Mouse (Mus musculus): ENCODE results near the gene S1pr2. TPM values are rescaled to one million over a fixed set of nuclear protein-coding genes. Genes with fewer than 3 reads are reported as not detected.

S1pr2 gene
- total RNA-seq, 2 experiments from 2014 or later: 8.9 to 11.1 TPM

Small RNAs within 50 kb of the gene (microRNA-seq; reads per million reads assigned to microRNA genes)
- 0 reads per million in 2 experiments for gene Mir7081

Other genes starting within 250 kb of the S1pr2 start
- under 1 TPM; 0.52 TPM for gene Olfm2, start 230.4 kb downstream of the S1pr2 start, total RNA-seq (2021)
- 10 to 100 TPM; 76.7 to 90.9 TPM for gene Col5a3, start 161.7 kb downstream of the S1pr2 start, total RNA-seq (2021)
- gene Rdh8, start 158.3 kb downstream of the S1pr2 start, total RNA-seq (2021): not detected
- gene A230050P20Rik, start 108.1 kb downstream of the S1pr2 start, total RNA-seq (2021): 1 to 10 TPM; 4.8 to 7.6 TPM
- 1 to 10 TPM; 4.4 to 4.7 TPM for gene Angptl6, start 97.1 kb downstream of the S1pr2 start, total RNA-seq (2021)
- gene Ppan, start 88.6 kb downstream of the S1pr2 start, total RNA-seq (2021): 10 to 100 TPM; 15.9 to 19.2 TPM
- gene Eif3g, start 78.2 kb downstream of the S1pr2 start, total RNA-seq (2021): 100 to 1,000 TPM; 131 to 133 TPM
- 10 to 100 TPM; 18.4 to 25.7 TPM for gene Dnmt1, start 16.9 kb downstream of the S1pr2 start, total RNA-seq (2021)
- 10 to 100 TPM; 48.4 to 49.1 TPM for gene Mrpl4, start 26.0 kb upstream of the S1pr2 start, total RNA-seq (2021)
- gene Icam1, start 39.2 kb upstream of the S1pr2 start, total RNA-seq (2021): 1 to 10 TPM; 3.8 to 5.6 TPM
- gene Icam4, start 52.6 kb upstream of the S1pr2 start, total RNA-seq (2021): under 1 TPM in 1 of 2 experiments, not detected in 1; 0.70 TPM
- gene Icam5, start 55.3 kb upstream of the S1pr2 start, total RNA-seq (2021): under 1 TPM; 0.14 to 0.25 TPM
- gene Zglp1, start 90.3 kb upstream of the S1pr2 start, total RNA-seq (2021): not detected
- gene Gm49373, start 96.3 kb upstream of the S1pr2 start, total RNA-seq (2021): under 1 TPM; 0.14 to 0.32 TPM
- 10 to 100 TPM; 24.2 to 24.9 TPM for gene Fdx1l, start 96.8 kb upstream of the S1pr2 start, total RNA-seq (2021)
- 1 to 10 TPM in 1 of 2 experiments, under 1 TPM in 1; 0.61 to 1.2 TPM for gene Gm38431, start 115.2 kb upstream of the S1pr2 start, total RNA-seq (2021)
- 10 to 100 TPM; 22.1 to 25.6 TPM for gene Raver1, start 115.2 kb upstream of the S1pr2 start, total RNA-seq (2021)
- 1 to 10 TPM; 5.1 to 7.6 TPM for gene Tyk2, start 154.5 kb upstream of the S1pr2 start, total RNA-seq (2021)
- 100 to 1,000 TPM; 138 to 151 TPM for gene Cdc37, start 173.2 kb upstream of the S1pr2 start, total RNA-seq (2021)
- 10 to 100 TPM; 22.1 to 23.2 TPM for gene Pde4a, start 188.9 kb upstream of the S1pr2 start, total RNA-seq (2021)

All from gastrocnemius, postnatal 10 days (tissue).